Mouse (Mus musculus) heart, embryonic 11.5 days (tissue): ENCODE data around the gene Ccdc13. TPM values are rescaled to one million over a fixed set of nuclear protein-coding genes. Genes with fewer than 3 reads are reported as not detected.
A peak's percentile ranks its signal among the peaks of the same experiment; 100 is the strongest.

Source experiments
- ATAC-seq: fragments of 200-750 bp; cut with Nextera tagmentation; replicated peaks from 2 replicates; pipeline ENCODE4 v1.8.0; 2017; ENCODE audit warnings: moderate library complexity; ENCODE audit not compliant: insufficient number of reproducible peaks, low FRiP score, low TSS enrichment
- H3K27ac ChIP-seq: fragments of 300-500 bp; sonication (generic); 2 replicates; pipeline ENCODE4 v1.5.1; 2014; ENCODE audit warnings: mild to moderate bottlenecking, low read depth, low read length
- H3K27me3 ChIP-seq: fragments of 300-500 bp; sonication (generic); 2 replicates; pipeline ENCODE4 v1.6.1; 2014; ENCODE audit warnings: mild to moderate bottlenecking, low read length, mixed read lengths; ENCODE audit not compliant: control insufficient read depth, insufficient read depth
- H3K36me3 ChIP-seq: fragments of 300-500 bp; sonication (generic); 2 replicates; pipeline ENCODE4 v1.6.1; 2014; ENCODE audit warnings: mild to moderate bottlenecking, low read length, moderate library complexity, mixed read lengths; ENCODE audit not compliant: control insufficient read depth, insufficient read depth
- H3K4me1 ChIP-seq: fragments of 300-500 bp; sonication (generic); 2 replicates; pipeline ENCODE4 v1.6.1; 2014; ENCODE audit warnings: low read length; ENCODE audit not compliant: control insufficient read depth, insufficient read depth
- H3K4me2 ChIP-seq: fragments of 300-500 bp; sonication (generic); 2 replicates; pipeline ENCODE4 v1.6.1; 2014; ENCODE audit warnings: mild to moderate bottlenecking, moderate library complexity
- H3K4me3 ChIP-seq: fragments of 300-500 bp; sonication (generic); 2 replicates; pipeline ENCODE4 v1.5.1; 2014; ENCODE audit warnings: low read depth, low read length
- H3K9ac ChIP-seq: fragments of 300-500 bp; sonication (generic); 2 replicates; pipeline ENCODE4 v1.6.1; 2014; ENCODE audit warnings: mild to moderate bottlenecking, low read depth, low read length, moderate library complexity
- H3K9me3 ChIP-seq: fragments of 300-500 bp; sonication (generic); replicated peaks from 2 replicates; pipeline ENCODE4 v1.6.1; 2016; ENCODE audit warnings: low read length; ENCODE audit not compliant: control insufficient read depth
- WGBS: fragments of 180-500 bp; shearing (Covaris S2); extraction: QIAGEN DNeasy Blood & Tissue Kit; methylation state at CpG from one replicate; pipeline ENCODE4 v1.1.7; 2014; ENCODE audit not compliant: insufficient replicate concordance; 5-methylcytosine and 5-hydroxymethylcytosine counted together
- polyA plus RNA-seq: library from polyadenylated mRNA; unstranded; fragments of >200 nt; fragmentation: Nextera tagmentation; extraction: Ambion mirVana; gene quantifications from 2 replicates; pipeline ENCODE4 v1.2.1, GENCODE M21; 2014

Gene Ccdc13
- polyA plus RNA-seq, 1 experiment from 2014 or later: 0.23 TPM

DNA sequence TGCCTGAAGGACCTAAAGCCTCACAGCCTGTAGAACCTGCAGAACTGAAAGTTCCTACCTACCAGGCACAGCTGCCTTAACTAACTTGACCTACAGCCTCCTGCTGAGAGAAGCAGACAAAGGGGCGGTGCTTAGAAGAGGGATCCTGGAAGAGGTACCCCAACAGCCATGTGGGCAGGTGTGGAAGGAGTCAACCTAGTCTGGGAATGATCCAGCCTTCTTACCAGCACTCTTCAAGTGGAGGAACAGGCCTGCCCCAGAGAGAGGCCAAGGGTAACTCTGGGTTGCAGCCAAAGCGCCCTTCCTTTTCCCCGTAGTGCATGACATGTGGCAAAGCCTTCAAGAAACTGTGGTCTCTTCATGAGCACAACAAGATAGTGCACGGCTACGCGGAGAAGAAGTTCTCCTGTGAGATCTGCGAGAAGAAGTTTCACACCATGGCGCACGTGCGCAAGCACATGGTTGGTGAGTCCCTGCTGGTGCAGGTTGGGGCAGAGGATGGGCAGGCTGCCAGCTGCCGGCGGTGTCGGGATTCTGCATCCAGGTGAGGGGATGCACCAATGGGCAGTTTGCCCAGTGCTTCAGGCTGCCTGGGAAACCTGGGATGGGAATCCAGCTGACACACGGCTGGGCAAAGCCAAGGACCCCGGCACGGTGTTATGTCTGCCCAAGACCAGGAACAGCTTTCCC lies 74.0 kb downstream of the Ccdc13 start:
- H3K36me3 ChIP-seq: peaks cover 24% of the 10 kb centered on the region
- ATAC-seq: no peak
- no peak overlapping the region for H3K9ac ChIP-seq
- WGBS: 88% methylated on average over 16 of the region's 16 CpGs
- H3K4me2 ChIP-seq: no peak overlapping the region
- H3K27ac ChIP-seq: no peak overlapping the region
- H3K4me3 ChIP-seq: no peak overlapping the region
- no peaks in the 10 kb centered on the region for H3K27me3 ChIP-seq
- H3K9me3 ChIP-seq: no peaks in the 10 kb centered on the region
- H3K4me1 ChIP-seq: peaks cover 17% of the 10 kb centered on the region

GRCm38 (mm10) chr9:121763716-121764115 lies 75.5 kb downstream of the Ccdc13 start:
- peaks cover 20% of the 10 kb centered on the region for H3K4me1 ChIP-seq
- no peak overlapping the region for H3K27ac ChIP-seq
- H3K4me2 ChIP-seq: no peak overlapping the region
- WGBS: 82% methylated on average over 19 of the region's 19 CpGs
- peaks cover 24% of the 10 kb centered on the region for H3K36me3 ChIP-seq
- H3K9ac ChIP-seq: no peak overlapping the region
- H3K27me3 ChIP-seq: no peaks in the 10 kb centered on the region
- no peak for ATAC-seq
- no peak overlapping the region for H3K4me3 ChIP-seq
- H3K9me3 ChIP-seq: no peaks in the 10 kb centered on the region

- H3K4me3 ChIP-seq: no peak overlapping the region
- no peaks in the 10 kb centered on the region; the same call in 1 of the 2 replicates for H3K27me3 ChIP-seq
- ATAC-seq: no peak
- no peak overlapping the region for H3K4me2 ChIP-seq
- no peak overlapping the region for H3K27ac ChIP-seq
- peaks cover 28% of the 10 kb centered on the region for H3K4me1 ChIP-seq
- no peak overlapping the region for H3K9ac ChIP-seq
- WGBS: 85% methylated on average over 25 of the region's 25 CpGs
- no peaks in the 10 kb centered on the region for H3K9me3 ChIP-seq
- H3K36me3 ChIP-seq: peaks cover 24% of the 10 kb centered on the region
These were observed 76.5 kb downstream of the Ccdc13 start for GRCm38 (mm10) chr9:121762761-121763160.

GRCm38 (mm10) chr9:121762248-121762647 lies 77.0 kb downstream of the Ccdc13 start:
- Histone ChIP-seq H3K9me3 (no peaks in the 10 kb centered on the region), H3K4me1 (peaks cover 30% of the 10 kb centered on the region), H3K27me3 (no peaks in the 10 kb centered on the region; the same call in 1 of the 2 replicates), H3K9ac (no peak overlapping the region), H3K27ac (no peak overlapping the region), H3K36me3 (peaks cover 24% of the 10 kb centered on the region), H3K4me3 (no peak overlapping the region), H3K4me2 (no peak overlapping the region)
- 84% methylated on average over 10 of the region's 10 CpGs for WGBS
- ATAC-seq: no peak

DNA sequence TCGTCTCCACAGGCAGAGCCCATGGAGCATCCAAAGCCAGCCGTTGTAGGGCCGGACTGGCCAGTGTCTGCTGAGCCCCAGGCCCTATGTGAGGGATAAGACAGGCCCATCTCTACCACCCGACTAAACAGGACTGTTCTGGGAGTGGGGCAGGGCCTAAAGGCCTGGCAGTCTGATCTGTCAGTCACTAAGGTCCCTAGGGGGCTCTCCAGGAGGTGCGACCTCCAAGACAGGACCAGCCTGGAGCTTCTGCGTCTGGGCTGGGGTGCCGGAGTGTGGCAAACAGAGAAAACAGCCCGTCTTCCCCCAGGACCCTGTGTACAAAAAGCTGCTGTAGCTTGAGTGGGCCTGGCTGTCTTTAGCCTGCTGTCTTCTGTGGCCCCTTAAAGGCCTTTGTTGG lies 77.5 kb downstream of the Ccdc13 start:
- WGBS: 66% methylated on average over 8 of the region's 8 CpGs
- Histone ChIP-seq H3K9ac (no peak overlapping the region), H3K4me2 (no peak overlapping the region), H3K4me3 (no peak overlapping the region), H3K4me1 (peaks cover 30% of the 10 kb centered on the region), H3K36me3 (peaks cover 24% of the 10 kb centered on the region), H3K27me3 (no peaks in the 10 kb centered on the region; the same call in 1 of the 2 replicates), H3K9me3 (no peaks in the 10 kb centered on the region), H3K27ac (no peak overlapping the region)
- no peak for ATAC-seq

DNA sequence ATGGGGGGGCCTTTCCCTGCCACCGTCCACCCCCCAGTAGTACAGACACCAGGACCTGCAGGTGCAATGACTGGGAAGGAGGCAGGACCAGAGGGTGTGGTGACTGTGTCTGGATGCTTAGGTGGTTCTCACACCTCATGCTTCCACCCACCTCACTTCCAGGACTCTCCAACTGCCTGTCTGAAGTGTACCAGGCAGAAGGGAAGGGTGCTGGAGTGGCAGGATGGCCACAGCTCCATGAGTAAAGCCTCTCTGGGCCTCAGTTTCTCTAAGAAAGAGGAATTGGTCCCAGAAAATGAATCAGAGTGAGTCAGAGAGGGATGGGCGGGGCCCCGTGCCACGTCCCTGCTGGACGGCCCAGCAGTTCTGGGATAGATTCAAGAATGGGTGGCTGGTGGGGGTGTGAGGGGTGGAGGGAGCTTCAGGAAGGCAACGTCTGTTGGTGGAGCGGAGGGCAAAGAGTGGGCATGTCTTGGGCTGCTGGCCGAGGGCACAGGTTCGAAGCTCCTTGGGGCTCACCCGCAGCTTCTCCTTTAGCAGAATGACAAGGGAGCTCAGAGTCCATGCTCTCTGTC lies 78.1 kb downstream of the Ccdc13 start:
- Histone ChIP-seq H3K27ac (no peak overlapping the region), H3K9ac (no peak overlapping the region), H3K36me3 (peaks cover 22% of the 10 kb centered on the region), H3K4me3 (peak overlapping the region; percentile 84), H3K9me3 (no peaks in the 10 kb centered on the region), H3K27me3 (no peaks in the 10 kb centered on the region; the same call in 1 of the 2 replicates), H3K4me2 (peak overlapping the region; percentile 95), H3K4me1 (peaks cover 30% of the 10 kb centered on the region)
- WGBS: 72% methylated on average over 10 of the region's 10 CpGs
- ATAC-seq: no peak

GRCm38 (mm10) chr9:121760271-121761090 lies 78.8 kb downstream of the Ccdc13 start:
- H3K27me3 ChIP-seq: no peaks in the 10 kb centered on the region; the same call in 1 of the 2 replicates
- peak overlapping the region; percentile 95 for H3K4me2 ChIP-seq
- peak overlapping the region; percentile 93 for H3K27ac ChIP-seq
- ATAC-seq: peak; percentile 62
- H3K9ac ChIP-seq: peak overlapping the region; percentile 92
- WGBS: 2% methylated on average over 41 of the region's 43 CpGs
- peak overlapping the region; percentile 84 for H3K4me3 ChIP-seq
- peaks cover 19% of the 10 kb centered on the region for H3K36me3 ChIP-seq
- H3K9me3 ChIP-seq: no peaks in the 10 kb centered on the region
- peaks cover 30% of the 10 kb centered on the region for H3K4me1 ChIP-seq
